Mouse (Mus musculus): ENCODE measurements at regions not wholly inside any gene's neighbourhood (a gene's known extent, or its start where the extent isn't known, plus 50 kb on each side); places are given as distances from the start of the nearest gene placed in this dataset.

- no peak for DNase-seq (ENCODE audit: low spot score in 2 of 2)
Observed at GRCm38 (mm10) chr11:114435788-114436187, 232.5 kb upstream of the Rpl38 start.

- DNase-seq (ENCODE audit: low spot score in 2 of 2): no peak
Observed at GRCm38 (mm10) chr11:114433561-114433960, 234.8 kb upstream of the Rpl38 start.

- no peak for DNase-seq (ENCODE audit: low spot score in 2 of 2)
Observed at GRCm38 (mm10) chr11:114425447-114425846, 242.9 kb upstream of the Rpl38 start.

- no peak for DNase-seq (ENCODE audit: low spot score in 2 of 2)
Observed at GRCm38 (mm10) chr11:114423322-114423721, 245.0 kb upstream of the Rpl38 start.

- DNase-seq (ENCODE audit: low spot score in 2 of 2): no peak
Observed at GRCm38 (mm10) chr11:114419002-114419401, 249.3 kb upstream of the Rpl38 start.

GRCm38 (mm10) chr11:114416168-114416567, 252.2 kb upstream of the Rpl38 start:
- no peak for DNase-seq (ENCODE audit: low spot score in 2 of 2)

- no peak for DNase-seq (ENCODE audit: low spot score in 2 of 2)
Observed at GRCm38 (mm10) chr11:114404401-114404800, 263.9 kb upstream of the Rpl38 start.

GRCm38 (mm10) chr11:114402556-114403320, 265.6 kb upstream of the Rpl38 start:
- DNase-seq (ENCODE audit: low spot score in 2 of 2): no peak

- DNase-seq (ENCODE audit: low spot score in 2 of 2): no peak
Observed at GRCm38 (mm10) chr11:114400701-114401100, 267.6 kb upstream of the Rpl38 start.

- DNase-seq (ENCODE audit: low spot score in 2 of 2): no peak
Observed at GRCm38 (mm10) chr11:114392161-114392560, 276.2 kb upstream of the Rpl38 start.

GRCm38 (mm10) chr11:114391553-114391952, 276.8 kb upstream of the Rpl38 start:
- DNase-seq (ENCODE audit: low spot score in 2 of 2): no peak

- DNase-seq (ENCODE audit: low spot score in 2 of 2): no peak
Observed at GRCm38 (mm10) chr11:114387091-114387490, 281.2 kb upstream of the Rpl38 start.

GRCm38 (mm10) chr11:114379411-114379824, 288.9 kb upstream of the Rpl38 start:
- no peak for DNase-seq (ENCODE audit: low spot score in 2 of 2)

GRCm38 (mm10) chr11:114375921-114376320, 292.4 kb upstream of the Rpl38 start:
- no peak for DNase-seq (ENCODE audit: low spot score in 2 of 2)

GRCm38 (mm10) chr11:114370708-114371107, 297.6 kb upstream of the Rpl38 start:
- DNase-seq (ENCODE audit: low spot score in 2 of 2): no peak

- DNase-seq (ENCODE audit: low spot score in 2 of 2): no peak
Observed at GRCm38 (mm10) chr11:114367779-114368178, 300.5 kb upstream of the Rpl38 start.

GRCm38 (mm10) chr11:114360946-114361345, 294.1 kb upstream of the Sdk2 start:
- DNase-seq (ENCODE audit: low spot score in 2 of 2): no peak

GRCm38 (mm10) chr11:114360321-114360720, 293.5 kb upstream of the Sdk2 start:
- no peak for DNase-seq (ENCODE audit: low spot score in 2 of 2)

GRCm38 (mm10) chr11:114352146-114352795, 285.4 kb upstream of the Sdk2 start:
- DNase-seq (ENCODE audit: low spot score in 2 of 2): no peak

- no peak for DNase-seq (ENCODE audit: low spot score in 2 of 2)
Observed at GRCm38 (mm10) chr11:114336839-114337484, 270.1 kb upstream of the Sdk2 start.

GRCm38 (mm10) chr11:114335950-114336838, 269.3 kb upstream of the Sdk2 start:
- no peak for DNase-seq (ENCODE audit: low spot score in 2 of 2)
